Mouse (Mus musculus): Measurements from ENCODE around the gene Efcab5. TPM values are rescaled to one million over a fixed set of nuclear protein-coding genes. Genes with fewer than 3 reads are reported as not detected.

Gene Efcab5
- total RNA-seq (2022): under 1 TPM; 0.14 to 0.75 (median 0.20) TPM

DNA sequence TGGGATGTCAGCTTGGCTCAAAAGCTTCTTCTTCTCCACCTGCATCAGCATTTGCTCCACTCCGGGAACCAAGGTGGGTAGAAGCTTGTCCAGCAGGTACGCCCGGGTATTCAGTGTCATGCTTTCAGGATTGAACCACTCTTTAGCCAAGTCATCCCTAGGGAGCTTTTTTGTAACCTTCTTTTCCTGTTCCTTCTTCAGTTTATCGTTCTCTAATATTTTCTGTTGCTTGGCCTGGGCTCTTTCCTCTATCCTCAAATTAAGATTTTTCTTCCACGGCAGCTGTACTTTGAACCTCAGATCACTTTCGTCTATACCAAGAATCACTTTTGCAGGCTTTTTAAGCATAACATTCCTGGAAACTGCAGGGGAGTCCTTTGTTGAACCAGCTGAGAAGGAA, at the start of gene Efcab5:
Efcab5 (minus strand) TSS at position 101 of the 400 bp plus-strand sequence.
- DNase-seq (ENCODE audit: low spot score): no peak

DNA sequence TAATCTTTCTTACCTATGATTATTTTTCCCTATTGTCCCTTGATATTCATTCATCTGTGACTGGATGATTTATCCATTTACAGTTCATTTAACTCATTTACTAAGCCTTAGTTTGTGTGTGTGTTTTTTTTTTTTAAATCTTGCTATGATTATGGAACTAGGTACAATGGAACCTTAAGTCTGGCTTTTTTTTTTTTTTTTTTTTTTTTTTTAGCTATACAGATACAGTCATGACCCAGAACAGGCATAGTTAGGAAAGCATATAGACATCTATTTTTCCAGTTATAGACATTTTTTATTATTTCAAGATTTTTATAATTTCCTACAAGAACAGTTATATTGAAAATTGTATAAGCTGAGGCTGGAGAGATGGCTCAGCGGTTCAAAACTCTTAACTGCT, 46.5 kb upstream of the Efcab5 start:
- DNase-seq (ENCODE audit: low spot score): no peak

DNA sequence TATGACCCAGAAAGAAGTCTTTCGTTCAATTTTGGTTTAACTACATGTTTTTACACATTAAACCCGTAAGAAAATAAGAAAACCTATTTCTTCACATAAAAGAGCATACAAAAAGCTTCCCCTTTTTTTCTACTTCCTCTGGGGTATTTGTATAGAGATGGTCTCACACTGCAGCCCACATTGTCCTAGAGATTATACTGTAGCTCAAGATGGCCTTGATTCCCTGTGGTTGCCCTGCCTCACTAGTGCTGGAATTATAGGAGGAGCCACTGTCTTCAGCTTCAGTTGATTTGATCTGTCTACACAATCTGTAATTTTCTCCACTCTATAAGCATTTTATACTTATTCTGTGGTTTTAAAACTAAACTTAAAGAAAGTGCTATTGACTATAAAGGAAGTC, 42.7 kb upstream of the Efcab5 start:
- no peak for DNase-seq (ENCODE audit: low spot score)

DNA sequence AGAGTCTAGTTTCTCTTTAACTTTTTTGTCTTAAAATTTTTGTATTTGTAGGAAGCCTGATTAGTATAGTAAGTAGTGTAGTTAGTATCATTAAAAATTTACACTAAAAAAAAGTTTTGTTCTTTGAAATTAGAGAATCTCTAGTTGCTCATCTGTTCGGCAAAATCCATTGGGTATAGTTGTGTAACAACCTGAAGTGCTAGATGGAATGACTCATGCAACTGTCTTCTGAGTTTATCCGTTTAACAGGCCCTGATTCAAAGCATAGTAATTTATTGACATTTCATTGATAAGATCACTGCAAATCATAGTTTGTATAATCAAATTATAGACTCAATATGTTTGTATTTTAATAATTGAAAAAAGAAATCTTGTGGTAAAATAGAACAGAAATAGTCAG, 42.0 kb upstream of the Efcab5 start:
- DNase-seq (ENCODE audit: low spot score): no peak

DNA sequence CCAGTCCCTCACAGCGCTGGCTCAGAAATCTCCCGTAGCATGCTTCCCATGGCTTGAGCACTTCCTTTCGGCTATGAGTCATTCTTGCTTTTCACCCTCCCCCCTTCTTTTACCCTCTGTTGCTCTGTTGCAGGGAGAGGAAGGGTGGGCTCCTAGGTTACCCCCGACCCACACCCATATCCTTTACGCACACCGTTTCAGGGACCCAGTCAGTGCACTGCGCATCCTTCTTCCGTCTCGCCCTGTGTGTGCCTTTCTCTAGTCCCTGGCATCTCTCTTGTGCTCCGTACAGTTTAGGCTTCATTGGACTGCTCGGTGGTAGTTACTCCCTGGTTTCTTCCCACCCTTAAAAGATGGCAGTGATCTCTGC, 28.0 kb upstream of the Efcab5 start:
- DNase-seq (ENCODE audit: low spot score): no peak

DNA sequence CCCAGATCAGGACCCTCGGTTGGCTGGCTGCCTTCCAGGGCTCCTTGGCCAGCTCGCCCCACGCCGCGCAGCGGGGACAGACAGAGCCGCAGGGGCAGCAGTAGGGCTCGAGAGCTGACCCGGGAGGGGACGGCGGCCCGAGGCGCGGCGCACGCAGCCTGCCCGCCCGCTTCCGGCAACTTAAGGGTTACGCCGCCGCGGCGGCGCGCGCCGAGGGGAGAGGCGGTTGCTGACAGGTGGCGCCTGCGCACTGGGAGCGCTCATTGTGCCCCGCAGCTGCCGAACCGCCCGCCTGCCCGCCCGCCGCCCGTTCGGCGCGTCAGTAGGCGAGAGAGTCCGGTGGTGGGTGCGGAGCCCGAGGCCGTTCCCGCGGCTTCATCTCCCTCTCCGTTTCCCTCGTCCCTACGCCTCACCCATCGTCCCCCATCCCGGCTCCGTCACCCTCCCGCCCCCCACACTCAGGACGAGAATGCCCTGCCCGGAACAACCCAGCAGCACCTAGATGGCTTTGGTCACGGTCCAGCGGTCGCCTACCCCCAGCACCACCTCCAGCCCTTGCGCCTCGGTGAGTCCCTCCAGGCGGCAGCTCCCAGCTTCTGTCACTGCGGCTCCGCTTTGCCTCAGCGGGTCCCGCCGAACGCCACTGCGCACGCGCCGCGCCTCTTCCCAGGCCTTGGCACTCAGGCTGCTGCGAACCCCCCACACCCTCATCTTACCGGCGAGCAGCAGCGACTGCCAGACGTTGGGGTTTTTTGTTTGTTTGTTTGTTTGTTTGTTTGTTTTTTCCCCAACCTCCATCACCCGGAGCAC, 27.4 kb upstream of the Efcab5 start, which contains the start of gene Ssh2:
Ssh2 (plus strand) TSS at position 337 of the 810 bp plus-strand sequence.
- peak; percentile 74 for DNase-seq (ENCODE audit: low spot score)

DNA sequence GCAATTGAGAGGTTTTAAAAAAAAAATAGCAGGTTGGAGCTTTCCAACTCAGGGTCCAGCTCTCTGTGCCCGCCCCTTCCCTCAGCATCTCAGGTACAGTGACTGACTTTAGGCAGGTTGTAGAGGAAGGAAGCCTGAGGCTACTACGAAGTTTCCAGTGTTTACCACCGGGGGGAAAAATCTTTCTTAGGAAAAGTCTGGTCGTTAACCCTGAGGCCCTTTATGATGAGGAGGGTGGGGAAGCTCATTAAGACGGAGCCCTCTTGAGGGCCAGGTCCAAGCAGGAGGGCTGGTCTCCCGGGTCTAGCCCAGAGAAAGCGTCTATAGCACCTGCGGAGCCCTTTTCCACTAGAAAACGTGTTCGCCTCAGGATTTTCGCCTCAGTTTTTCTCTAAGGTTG, 26.7 kb upstream of the Efcab5 start:
- no peak for DNase-seq (ENCODE audit: low spot score)

DNA sequence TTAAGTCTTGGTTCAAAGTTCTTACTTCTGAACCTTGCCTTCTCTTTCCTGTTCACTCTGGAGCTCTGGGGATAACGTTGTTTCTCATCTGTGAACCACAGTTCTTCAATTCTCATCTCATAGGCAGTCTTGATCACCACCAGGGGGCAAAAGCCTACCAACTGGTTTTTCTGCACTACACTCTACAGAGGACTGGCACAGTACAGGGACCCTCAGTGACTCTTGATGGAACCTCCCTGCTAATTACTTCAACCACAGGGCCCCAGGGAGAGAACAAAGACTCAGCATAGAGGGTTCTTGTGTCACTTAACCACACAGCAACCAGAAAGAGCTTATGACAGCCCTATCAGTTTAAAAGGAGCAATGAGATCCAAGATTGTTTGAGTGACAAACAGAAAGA, 26.0 kb upstream of the Efcab5 start:
- peak; percentile 68 for DNase-seq (ENCODE audit: low spot score)

DNA sequence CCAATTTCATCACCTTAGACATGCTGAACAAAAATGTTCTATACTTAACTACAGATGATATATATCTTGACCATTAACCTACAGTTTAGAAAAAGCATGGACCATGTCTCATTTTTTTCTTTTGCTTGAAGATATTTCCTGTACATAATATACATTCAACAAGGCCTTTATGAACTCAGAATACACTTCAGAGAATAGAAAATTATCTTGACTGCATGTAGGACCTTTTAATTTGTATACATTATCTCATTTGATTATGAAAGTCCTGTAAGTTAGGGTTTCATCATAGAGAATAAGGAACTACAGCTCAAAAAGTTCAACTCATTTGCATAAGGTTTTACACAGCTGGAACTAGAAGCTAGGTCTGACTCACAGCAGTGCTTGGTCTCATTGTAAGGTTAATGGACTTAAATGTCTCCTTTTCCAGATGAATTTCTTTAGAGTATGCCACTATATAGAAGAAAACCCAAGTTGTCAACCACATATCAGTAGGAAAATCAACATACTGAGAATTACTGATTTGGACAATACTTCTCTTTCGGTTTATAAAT, 25.4 kb upstream of the Efcab5 start:
- DNase-seq (ENCODE audit: low spot score): no peak

DNA sequence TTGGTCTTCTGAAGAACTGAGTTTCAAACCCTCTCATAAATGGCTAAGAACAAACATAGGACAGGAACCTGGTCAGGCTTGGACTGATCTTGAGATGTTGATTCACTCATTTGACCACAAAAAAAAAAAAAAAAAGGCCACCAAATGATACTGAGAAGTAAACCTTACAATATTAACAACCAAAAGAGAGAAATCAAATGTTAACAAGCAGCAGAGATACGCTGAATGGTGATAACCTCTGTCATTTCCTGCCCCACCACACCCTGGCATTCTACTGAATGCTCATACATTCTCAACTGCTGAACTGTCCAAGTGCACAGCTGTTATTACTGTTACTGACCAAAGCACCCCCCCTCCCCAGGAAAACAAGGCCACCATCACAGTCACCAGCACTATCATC, 11.9 kb upstream of the Efcab5 start:
- DNase-seq (ENCODE audit: low spot score): no peak

DNA sequence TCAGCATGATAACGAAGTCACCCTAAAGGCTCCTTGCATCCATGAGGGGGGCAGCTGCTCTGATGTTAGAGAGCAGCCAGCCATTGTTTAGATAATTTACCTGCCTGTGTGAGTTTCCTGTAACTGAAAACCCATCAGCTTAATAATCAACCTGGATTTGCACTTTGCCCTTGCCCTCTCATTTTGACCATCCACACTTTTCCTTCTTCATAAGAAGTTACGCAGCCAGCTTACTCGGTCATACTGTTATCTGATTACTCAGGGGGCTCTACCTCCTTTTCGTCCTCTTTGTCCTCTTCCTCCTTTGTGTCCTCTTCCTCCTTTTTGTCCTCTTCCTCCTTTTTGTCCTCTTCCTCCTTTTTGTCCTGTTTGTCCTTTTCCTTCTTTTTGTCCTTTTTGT, 10.9 kb upstream of the Efcab5 start:
- DNase-seq (ENCODE audit: low spot score): no peak

DNA sequence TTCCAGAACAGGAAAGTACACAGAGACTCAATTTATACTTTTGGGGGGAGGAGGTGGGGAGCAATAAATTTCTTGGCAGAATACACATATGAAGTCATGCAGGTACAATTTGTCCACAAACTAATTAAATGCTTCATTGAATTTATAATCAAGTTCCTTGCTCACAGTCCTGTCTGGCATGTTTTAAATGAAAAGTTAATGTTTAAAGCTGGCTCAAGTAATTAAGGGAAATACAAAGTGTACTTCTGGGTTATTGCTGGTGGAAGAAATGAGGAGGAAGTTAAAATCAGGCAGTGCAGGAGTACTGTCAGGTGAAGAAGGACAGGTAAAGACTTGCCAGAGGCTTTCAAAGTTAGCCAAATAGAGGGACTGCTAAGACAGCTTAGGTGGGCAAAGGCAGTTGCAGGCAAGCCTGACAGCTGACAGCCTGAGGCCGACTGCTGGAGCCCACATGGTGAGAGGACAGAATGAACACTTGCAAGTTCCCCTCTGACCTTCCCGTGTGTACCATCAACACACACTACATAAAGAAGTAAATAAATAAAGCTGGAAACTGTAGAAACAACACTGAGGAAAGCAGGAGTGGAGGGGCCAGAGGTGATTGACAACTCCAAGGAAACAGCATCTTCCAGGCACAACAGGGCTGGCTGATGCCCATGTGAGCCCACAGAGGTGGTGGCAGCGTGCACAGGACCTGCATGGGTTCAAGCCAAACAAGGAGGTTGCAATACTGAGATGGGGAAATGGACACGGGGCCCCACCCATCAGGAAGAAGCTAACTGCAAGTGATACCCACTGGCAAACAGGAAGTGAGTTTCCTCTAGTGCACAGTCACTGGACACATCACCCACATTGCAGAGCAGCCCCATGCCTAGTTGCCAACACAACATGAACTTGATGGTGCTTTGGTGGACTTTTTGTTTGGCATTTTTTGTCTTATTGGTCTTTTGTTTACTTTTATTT, 7.7 kb upstream of the Efcab5 start:
- DNase-seq (ENCODE audit: low spot score): no peak

DNA sequence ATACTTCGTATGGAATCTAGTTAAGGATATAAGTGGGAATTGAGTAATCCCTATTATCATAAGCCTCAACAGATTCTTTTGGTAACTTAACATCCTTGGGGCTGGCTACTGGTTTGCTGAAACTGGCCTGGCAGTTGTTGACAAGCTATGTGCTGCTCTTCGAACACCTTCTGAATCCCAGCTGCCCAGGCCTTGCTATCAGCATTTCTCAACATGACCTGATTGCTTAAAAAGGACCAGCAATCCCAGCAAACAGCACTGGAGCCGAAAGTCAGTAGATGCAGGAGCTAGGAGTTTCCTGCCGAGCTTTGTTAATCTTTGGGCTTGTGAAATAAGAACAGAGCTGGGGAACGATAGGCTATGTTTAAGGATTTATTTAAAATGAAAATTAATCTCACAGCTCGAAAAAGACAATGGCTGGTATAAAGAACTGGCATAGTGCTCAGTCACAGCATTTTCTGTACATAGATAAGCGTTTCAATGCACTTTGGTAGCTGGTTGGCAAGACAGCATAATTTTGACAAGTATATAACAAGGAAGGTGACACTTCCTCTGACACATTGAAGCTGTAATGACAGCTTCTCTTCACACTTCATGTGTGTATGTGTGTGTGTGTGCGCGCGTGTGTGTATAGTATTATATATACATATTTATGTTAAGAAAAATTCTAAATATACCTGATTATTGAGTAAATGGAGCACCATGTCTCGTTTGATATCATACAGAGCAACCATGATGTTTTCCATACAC, 6.8 kb upstream of the Efcab5 start:
- no peak for DNase-seq (ENCODE audit: low spot score)

DNA sequence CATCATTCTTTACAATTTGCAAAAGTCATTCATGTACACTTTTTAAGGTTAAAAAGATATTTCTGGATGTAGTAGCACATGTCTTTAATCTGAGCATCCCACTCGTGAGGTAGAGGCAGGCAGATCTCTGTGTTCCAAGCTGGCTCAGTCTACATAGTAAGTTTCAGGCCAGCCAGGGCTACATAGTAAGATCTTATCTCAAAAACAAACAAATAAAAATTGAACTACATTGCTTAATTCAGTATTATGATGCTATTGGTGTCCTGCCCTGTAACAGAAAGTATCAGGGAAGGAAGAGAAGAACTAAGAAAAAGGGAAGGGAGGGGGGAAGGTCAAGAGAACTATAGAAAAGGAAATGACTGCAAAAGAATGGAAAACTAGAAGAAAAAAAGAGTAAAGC, 6.0 kb upstream of the Efcab5 start:
- DNase-seq (ENCODE audit: low spot score): no peak

DNA sequence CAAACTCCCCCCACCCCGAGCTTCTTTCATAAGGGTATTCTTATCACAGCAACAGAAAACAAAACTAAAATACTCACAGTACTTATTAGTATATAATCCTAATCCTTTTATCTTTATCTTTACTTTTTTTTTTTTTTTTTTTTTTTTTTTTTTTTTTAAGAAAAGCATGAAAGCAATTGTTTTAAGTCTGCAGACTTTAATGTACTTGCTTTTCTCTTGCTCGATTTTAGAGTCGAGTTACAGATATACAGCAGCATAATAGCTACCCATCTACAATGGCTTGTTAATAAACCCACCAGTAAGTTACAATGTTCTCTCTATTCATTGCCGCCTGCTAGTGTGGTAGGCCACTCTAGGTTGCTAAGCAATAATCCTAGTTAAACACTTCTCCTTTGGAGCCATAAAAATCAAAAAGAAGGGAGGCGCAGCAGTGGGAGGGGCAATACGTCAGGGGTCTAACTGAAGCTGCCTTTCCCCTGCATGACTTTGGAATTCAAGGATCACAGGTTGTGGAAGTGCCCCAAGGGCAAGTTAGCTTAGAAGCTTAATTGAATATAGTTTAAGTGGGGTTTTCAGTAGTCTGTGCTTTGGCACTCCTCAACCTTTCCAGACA, 5.3 kb upstream of the Efcab5 start:
- DNase-seq (ENCODE audit: low spot score): no peak

DNA sequence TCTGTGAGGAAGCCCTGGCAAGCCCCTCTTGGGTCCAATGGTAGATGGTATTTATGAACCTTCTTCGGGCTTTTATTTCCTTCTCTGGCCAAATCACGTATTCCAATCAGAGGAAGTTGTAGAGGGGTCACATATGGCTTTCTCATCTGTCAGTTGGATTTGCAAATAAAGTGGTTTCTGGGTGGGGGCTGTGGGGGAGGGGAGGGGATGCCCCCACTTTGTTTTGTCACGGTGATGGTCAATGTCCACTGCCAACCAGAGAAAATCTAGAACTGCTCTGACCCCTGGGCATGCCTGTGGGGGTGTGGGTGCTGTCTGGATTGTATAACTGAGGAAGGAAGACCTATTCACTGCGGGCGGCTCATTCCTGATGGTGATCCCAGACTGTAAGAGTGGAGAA, 4.6 kb upstream of the Efcab5 start:
- DNase-seq (ENCODE audit: low spot score): no peak

DNA sequence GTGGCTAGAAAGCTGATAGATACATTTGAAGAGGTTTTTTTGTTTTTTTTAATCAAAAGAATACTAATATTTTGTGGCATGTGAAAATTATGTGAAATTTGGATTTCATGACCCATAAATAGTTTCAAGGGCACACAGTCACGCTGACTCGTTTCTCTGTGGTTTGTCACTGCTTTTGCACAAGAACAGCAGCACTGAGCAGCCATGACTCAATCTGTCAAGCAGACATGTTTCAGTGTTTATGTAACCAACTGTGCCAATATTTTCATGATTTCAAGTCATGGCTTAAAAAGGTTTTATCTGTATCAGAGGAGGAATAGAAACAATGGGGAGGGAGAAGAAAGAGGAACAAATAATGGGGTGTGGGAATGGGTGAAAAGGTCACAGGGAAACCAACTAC, 3.8 kb downstream of the Efcab5 start:
- no peak for DNase-seq (ENCODE audit: low spot score)

DNA sequence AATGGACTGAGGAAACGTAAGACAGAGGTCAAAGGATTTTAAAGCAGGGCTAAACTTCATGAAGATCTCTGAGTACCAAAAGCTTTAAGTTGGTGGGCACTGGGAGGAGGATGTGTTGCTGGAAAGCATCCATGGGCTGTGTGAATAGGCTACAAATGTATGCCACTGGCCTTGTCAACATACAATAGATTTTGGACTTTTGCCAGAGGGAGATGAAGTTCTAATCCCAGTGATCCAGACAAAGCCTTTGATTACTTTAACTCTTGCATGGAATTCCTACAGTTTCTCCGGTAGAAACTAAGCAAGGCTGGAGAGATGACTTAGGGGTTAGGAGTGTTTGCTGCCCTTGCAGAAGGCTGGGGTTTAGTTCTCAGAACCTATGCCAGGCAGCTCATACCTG, 6.2 kb downstream of the Efcab5 start:
- DNase-seq (ENCODE audit: low spot score): no peak

DNA sequence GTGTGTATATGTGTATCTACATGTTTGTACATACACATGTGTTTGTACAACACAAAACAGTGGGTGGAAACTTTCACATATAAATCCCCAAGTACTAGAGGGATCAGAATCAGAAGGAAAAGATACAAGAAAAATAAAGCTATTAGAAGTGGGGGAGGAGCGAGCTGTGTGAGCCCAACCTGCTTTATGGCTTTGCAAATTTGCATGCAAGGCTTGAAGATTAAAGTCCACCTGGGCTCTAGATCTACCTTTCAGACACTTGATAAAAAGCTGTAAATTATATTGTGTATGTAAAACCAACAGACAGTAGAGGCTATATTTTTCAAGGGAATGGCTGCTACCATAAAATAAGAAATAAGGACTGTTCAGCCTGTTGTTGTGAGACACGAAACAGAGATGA, 6.7 kb downstream of the Efcab5 start:
- no peak for DNase-seq (ENCODE audit: low spot score)

DNA sequence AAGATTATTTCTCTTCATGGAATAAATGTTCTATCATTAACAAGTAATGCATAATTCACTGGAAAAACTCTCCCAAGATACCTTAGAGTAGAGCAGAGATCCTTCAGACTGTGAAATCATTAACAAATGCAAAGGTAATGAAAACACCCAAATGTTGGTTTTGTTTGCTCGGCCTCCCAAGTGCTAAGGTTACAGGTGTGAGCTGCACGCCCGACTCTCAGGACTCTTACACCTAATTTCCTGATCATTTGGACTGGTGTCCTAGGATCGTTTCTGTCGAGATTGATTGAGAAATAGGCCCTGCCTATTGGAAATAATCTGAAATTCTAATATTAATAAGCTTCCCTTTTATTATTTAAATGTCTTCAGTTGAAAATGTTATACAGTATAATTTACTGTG, 7.2 kb downstream of the Efcab5 start:
- DNase-seq (ENCODE audit: low spot score): no peak

DNA sequence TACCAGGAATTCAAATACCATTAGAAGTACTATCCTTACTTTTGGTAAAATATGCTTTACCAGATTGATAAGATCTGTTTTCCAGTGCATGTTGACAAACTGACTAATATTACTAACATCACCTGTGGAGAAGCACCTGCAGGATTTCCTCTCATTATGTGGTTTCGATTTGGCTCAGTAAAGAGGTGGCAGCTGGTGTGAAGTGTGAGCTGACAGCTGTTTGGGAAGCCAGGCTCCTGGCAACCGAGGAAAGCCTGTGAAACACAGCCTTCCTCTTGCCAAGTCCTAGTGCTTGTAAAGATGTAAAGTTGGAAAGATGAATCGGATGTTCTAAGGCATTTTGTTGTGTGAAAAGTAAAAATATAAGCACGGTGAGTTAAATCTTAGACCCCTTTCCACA, 7.9 kb downstream of the Efcab5 start:
- no peak for DNase-seq (ENCODE audit: low spot score)

All from heart, adult 8-10 months (tissue).